Mouse (Mus musculus): ENCODE measurements around the gene Nfkb1. TPM values are rescaled to one million over a fixed set of nuclear protein-coding genes. Genes with fewer than 3 reads are reported as not detected.

The Nfkb1 gene
- polyA plus RNA-seq, 1 experiment from 2014 or later, result 12.3 TPM

- 86% methylated on average over 10 of the region's 10 CpGs for WGBS
- Histone ChIP-seq H3K27ac (ENCODE audit: low read depth, low read length) (no peak overlapping the region), H3K4me2 (replicated peaks; ENCODE audit: low read depth, low read length) (no peak overlapping the region), H3K36me3 (ENCODE audit: control insufficient read depth, insufficient read depth, low read length) (no peaks in the 10 kb centered on the region), H3K9me3 (ENCODE audit: control insufficient read depth, low read length) (no peaks in the 10 kb centered on the region), H3K27me3 (ENCODE audit: control insufficient read depth, insufficient read depth, low read length) (no peaks in the 10 kb centered on the region), H3K4me1 (replicated peaks; ENCODE audit: control insufficient read depth, insufficient read depth, low read length) (0 out of 2 replicates have a peak, but pooled peaks cover 3% of the 10 kb centered on the region), H3K4me3 (ENCODE audit: low read depth, low read length) (no peak overlapping the region), H3K9ac (ENCODE audit: low read depth, low read length) (no peak overlapping the region)
- ATAC-seq (ENCODE audit: low FRiP score) (no peak), DNase-seq (ENCODE audit: low spot score) (no peak)
These were observed 36.0 kb upstream of the Nfkb1 start for GRCm38 (mm10) chr3:135727339-135727738.

GRCm38 (mm10) chr3:135726521-135727275, 35.4 kb upstream of the Nfkb1 start:
- no peaks in the 10 kb centered on the region for H3K36me3 ChIP-seq (ENCODE audit: control insufficient read depth, insufficient read depth, low read length)
- ATAC-seq (ENCODE audit: low FRiP score), result no peak
- 85% methylated on average over 7 of the region's 7 CpGs for WGBS
- no peaks in the 10 kb centered on the region for H3K27me3 ChIP-seq (ENCODE audit: control insufficient read depth, insufficient read depth, low read length)
- no peak overlapping the region for H3K4me2 ChIP-seq (replicated peaks; ENCODE audit: low read depth, low read length)
- DNase-seq (ENCODE audit: low spot score), result no peak
- H3K9me3 ChIP-seq (ENCODE audit: control insufficient read depth, low read length), result no peaks in the 10 kb centered on the region
- no peak overlapping the region for H3K9ac ChIP-seq (ENCODE audit: low read depth, low read length)
- H3K4me1 ChIP-seq (replicated peaks; ENCODE audit: control insufficient read depth, insufficient read depth, low read length), result 0 out of 2 replicates have a peak, but pooled peaks cover 3% of the 10 kb centered on the region
- no peak overlapping the region for H3K4me3 ChIP-seq (ENCODE audit: low read depth, low read length)
- H3K27ac ChIP-seq (ENCODE audit: low read depth, low read length), result no peak overlapping the region

GRCm38 (mm10) chr3:135726023-135726422, 34.7 kb upstream of the Nfkb1 start:
- Histone ChIP-seq H3K36me3 (ENCODE audit: control insufficient read depth, insufficient read depth, low read length) (no peaks in the 10 kb centered on the region), H3K4me2 (replicated peaks; ENCODE audit: low read depth, low read length) (no peak overlapping the region), H3K9ac (ENCODE audit: low read depth, low read length) (no peak overlapping the region), H3K27ac (ENCODE audit: low read depth, low read length) (no peak overlapping the region), H3K27me3 (ENCODE audit: control insufficient read depth, insufficient read depth, low read length) (no peaks in the 10 kb centered on the region), H3K4me3 (ENCODE audit: low read depth, low read length) (no peak overlapping the region), H3K4me1 (replicated peaks; ENCODE audit: control insufficient read depth, insufficient read depth, low read length) (0 out of 2 replicates have a peak, but pooled peaks cover 3% of the 10 kb centered on the region), H3K9me3 (ENCODE audit: control insufficient read depth, low read length) (no peaks in the 10 kb centered on the region)
- 70% methylated on average over 15 of the region's 15 CpGs for WGBS
- DNase-seq (ENCODE audit: low spot score) (no peak), ATAC-seq (ENCODE audit: low FRiP score) (peak; percentile 21; the same call in 1 of the 2 replicates)

GRCm38 (mm10) chr3:135722104-135722503, 30.8 kb upstream of the Nfkb1 start:
- no peak for ATAC-seq (ENCODE audit: low FRiP score)
- no peaks in the 10 kb centered on the region for H3K36me3 ChIP-seq (ENCODE audit: control insufficient read depth, insufficient read depth, low read length)
- H3K4me1 ChIP-seq (replicated peaks; ENCODE audit: control insufficient read depth, insufficient read depth, low read length), result no peaks in the 10 kb centered on the region
- H3K27ac ChIP-seq (ENCODE audit: low read depth, low read length), result no peak overlapping the region
- H3K9ac ChIP-seq (ENCODE audit: low read depth, low read length), result no peak overlapping the region
- H3K9me3 ChIP-seq (ENCODE audit: control insufficient read depth, low read length), result no peaks in the 10 kb centered on the region
- no peaks in the 10 kb centered on the region for H3K27me3 ChIP-seq (ENCODE audit: control insufficient read depth, insufficient read depth, low read length)
- H3K4me3 ChIP-seq (ENCODE audit: low read depth, low read length), result no peak overlapping the region
- WGBS, result 91% methylated on average over 2 of the region's 2 CpGs
- no peak overlapping the region for H3K4me2 ChIP-seq (replicated peaks; ENCODE audit: low read depth, low read length)
- no peak for DNase-seq (ENCODE audit: low spot score)

GRCm38 (mm10) chr3:135719969-135720368, 28.6 kb upstream of the Nfkb1 start:
- Histone ChIP-seq H3K4me3 (ENCODE audit: low read depth, low read length) (no peak overlapping the region), H3K4me2 (replicated peaks; ENCODE audit: low read depth, low read length) (no peak overlapping the region), H3K9ac (ENCODE audit: low read depth, low read length) (no peak overlapping the region), H3K36me3 (ENCODE audit: control insufficient read depth, insufficient read depth, low read length) (no peaks in the 10 kb centered on the region), H3K4me1 (replicated peaks; ENCODE audit: control insufficient read depth, insufficient read depth, low read length) (no peaks in the 10 kb centered on the region), H3K9me3 (ENCODE audit: control insufficient read depth, low read length) (no peaks in the 10 kb centered on the region), H3K27me3 (ENCODE audit: control insufficient read depth, insufficient read depth, low read length) (no peaks in the 10 kb centered on the region), H3K27ac (ENCODE audit: low read depth, low read length) (no peak overlapping the region)
- no peak for DNase-seq (ENCODE audit: low spot score)
- WGBS, result 94% methylated on average over 3 of the region's 3 CpGs
- ATAC-seq (ENCODE audit: low FRiP score), result no peak

GRCm38 (mm10) chr3:135719179-135719532, 27.8 kb upstream of the Nfkb1 start:
- WGBS, result 91% methylated on average over 6 of the region's 6 CpGs
- ATAC-seq (ENCODE audit: low FRiP score), result no peak
- DNase-seq (ENCODE audit: low spot score), result no peak

GRCm38 (mm10) chr3:135718323-135719178, 27.2 kb upstream of the Nfkb1 start:
- Histone ChIP-seq H3K27me3 (ENCODE audit: control insufficient read depth, insufficient read depth, low read length) (no peaks in the 10 kb centered on the region), H3K4me1 (replicated peaks; ENCODE audit: control insufficient read depth, insufficient read depth, low read length) (no peaks in the 10 kb centered on the region), H3K9me3 (ENCODE audit: control insufficient read depth, low read length) (no peaks in the 10 kb centered on the region), H3K9ac (ENCODE audit: low read depth, low read length) (no peak overlapping the region), H3K4me2 (replicated peaks; ENCODE audit: low read depth, low read length) (no peak overlapping the region), H3K36me3 (ENCODE audit: control insufficient read depth, insufficient read depth, low read length) (no peaks in the 10 kb centered on the region), H3K4me3 (ENCODE audit: low read depth, low read length) (no peak overlapping the region), H3K27ac (ENCODE audit: low read depth, low read length) (no peak overlapping the region)
- no peak for DNase-seq (ENCODE audit: low spot score)
- 83% methylated on average over 6 of the region's 6 CpGs for WGBS
- no peak for ATAC-seq (ENCODE audit: low FRiP score)

More at GRCm38 (mm10) chr3:135719179-135719532, 27.8 kb upstream of the Nfkb1 start:
- H3K9ac ChIP-seq (ENCODE audit: low read depth, low read length), result no peak overlapping the region
- no peak overlapping the region for H3K27ac ChIP-seq (ENCODE audit: low read depth, low read length)
- no peak overlapping the region for H3K4me2 ChIP-seq (replicated peaks; ENCODE audit: low read depth, low read length)
- H3K27me3 ChIP-seq (ENCODE audit: control insufficient read depth, insufficient read depth, low read length), result no peaks in the 10 kb centered on the region
- H3K9me3 ChIP-seq (ENCODE audit: control insufficient read depth, low read length), result no peaks in the 10 kb centered on the region
- no peaks in the 10 kb centered on the region for H3K36me3 ChIP-seq (ENCODE audit: control insufficient read depth, insufficient read depth, low read length)
- no peak overlapping the region for H3K4me3 ChIP-seq (ENCODE audit: low read depth, low read length)
- H3K4me1 ChIP-seq (replicated peaks; ENCODE audit: control insufficient read depth, insufficient read depth, low read length), result no peaks in the 10 kb centered on the region

GRCm38 (mm10) chr3:135713016-135713950, 21.9 kb upstream of the Nfkb1 start:
- no peak overlapping the region for H3K4me2 ChIP-seq (replicated peaks; ENCODE audit: low read depth, low read length)
- WGBS, result 55% methylated on average over 4 of the region's 4 CpGs
- DNase-seq (ENCODE audit: low spot score), result peak; percentile 31
- H3K9ac ChIP-seq (ENCODE audit: low read depth, low read length), result no peak overlapping the region
- no peaks in the 10 kb centered on the region for H3K4me1 ChIP-seq (replicated peaks; ENCODE audit: control insufficient read depth, insufficient read depth, low read length)
- no peak overlapping the region for H3K4me3 ChIP-seq (ENCODE audit: low read depth, low read length)
- no peaks in the 10 kb centered on the region for H3K9me3 ChIP-seq (ENCODE audit: control insufficient read depth, low read length)
- H3K36me3 ChIP-seq (ENCODE audit: control insufficient read depth, insufficient read depth, low read length), result no peaks in the 10 kb centered on the region
- no peak for ATAC-seq (ENCODE audit: low FRiP score)
- H3K27ac ChIP-seq (ENCODE audit: low read depth, low read length), result no peak overlapping the region
- no peaks in the 10 kb centered on the region for H3K27me3 ChIP-seq (ENCODE audit: control insufficient read depth, insufficient read depth, low read length)

All from hindbrain, embryonic 11.5 days (tissue).